ENCODE assay signal across 8 mouse cellular contexts in the genomic region with DNA sequence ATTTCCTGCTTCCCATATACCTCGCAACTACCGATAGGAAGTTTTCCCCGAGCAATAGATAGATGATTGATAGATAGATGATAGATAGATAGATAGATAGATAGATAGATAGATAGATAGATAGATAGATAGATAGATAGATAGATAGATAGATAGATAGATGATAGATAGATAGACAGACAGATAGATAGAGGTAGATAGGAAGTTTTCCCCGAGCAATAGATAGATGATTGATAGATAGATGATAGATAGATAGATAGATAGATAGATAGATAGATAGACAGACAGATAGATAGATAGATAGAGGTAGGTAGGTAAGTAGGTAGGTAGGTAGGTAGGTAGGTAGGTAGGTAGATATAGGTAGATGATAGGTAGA. TPM values are rescaled to one million over a fixed set of nuclear protein-coding genes. Genes with fewer than 3 reads are reported as not detected.
DNase-seq lines count a peak whose midpoint lies in the region; ATAC-seq and TF ChIP-seq lines count a peak whose summit lies in the region.
"Not testable (repeated sequence)": the region's sequence is repeated elsewhere in the genome, so short reads cannot be mapped to it uniquely, and the experiment has no call there.

No protein-coding gene starts in this region.

- peak overlapping the region; percentile 92 to 97 for H3K4me3 ChIP-seq in MEL (ENCODE audit: control insufficient read depth in 1 of 2, insufficient read depth in 1 of 2, low read depth in 2 of 2, low read length in 2 of 2)
- H3K4me3 ChIP-seq in erythroblast, embryonic 14.5 days (replicated peaks) = peak overlapping the region; percentile 86
- peak overlapping the region; percentile 90 for H3K4me3 ChIP-seq in heart, embryonic 12.5 days
- peak overlapping the region; percentile 95 for H3K4me3 ChIP-seq in hindbrain, postnatal 0 days (ENCODE audit: low read length)
- peak overlapping the region; percentile 94 for H3K4me3 ChIP-seq in limb, embryonic 10.5 days
- peak overlapping the region; percentile 88 for H3K4me3 ChIP-seq in liver, postnatal 0 days (ENCODE audit: low read depth, low read length)
- H3K4me3 ChIP-seq in midbrain, embryonic 15.5 days = peak overlapping the region; percentile 92
- H3K4me3 ChIP-seq in stomach, embryonic 15.5 days (replicated peaks) = peak overlapping the region; percentile 87

- H3K79me2 ChIP-seq in MEL (ENCODE audit: control insufficient read depth, insufficient read depth, low read length, poor library complexity) = peaks cover 20% of the 10 kb centered on the region

- TF ChIP-seq EP300 in MEL (IDR thresholded peaks at IDR 0.05; ENCODE audit: low read depth in 1 of 2, low read length in 2 of 2); liver, postnatal 0 days (IDR thresholded peaks at IDR 0.05; ENCODE audit: low read depth): not testable (repeated sequence)

- H3K4me2 ChIP-seq in heart, embryonic 12.5 days = peak overlapping the region; percentile 86
- H3K4me2 ChIP-seq in hindbrain, postnatal 0 days (ENCODE audit: low read depth, low read length) = peak overlapping the region; percentile 89
- peak overlapping the region; percentile 69 for H3K4me2 ChIP-seq in liver, postnatal 0 days (ENCODE audit: low read depth, low read length)
- H3K4me2 ChIP-seq in midbrain, embryonic 15.5 days = peak overlapping the region; percentile 87; the same call in 1 of the 2 replicates
- peak overlapping the region; percentile 51 for H3K4me2 ChIP-seq in stomach, embryonic 15.5 days

- not testable (repeated sequence) for H3K27me3 ChIP-seq in MEL (ENCODE audit: control insufficient read depth in 1 of 2, insufficient read depth in 2 of 2, low read length in 2 of 2); erythroblast, embryonic 14.5 days (ENCODE audit: control insufficient read depth); heart, embryonic 12.5 days (replicated peaks); hindbrain, postnatal 0 days (ENCODE audit: insufficient read depth, low read length); limb, embryonic 10.5 days (ENCODE audit: low read depth, poor library complexity, severe bottlenecking); liver, postnatal 0 days (ENCODE audit: insufficient read depth, low read length); midbrain, embryonic 15.5 days (replicated peaks); stomach, embryonic 15.5 days (replicated peaks)

- ATAC-seq in heart, embryonic 12.5 days (ENCODE audit: insufficient number of reproducible peaks, low FRiP score); hindbrain, postnatal 0 days; liver, postnatal 0 days; stomach, embryonic 15.5 days (ENCODE audit: insufficient read depth, low FRiP score, low read depth): not testable (repeated sequence)
- ATAC-seq in midbrain, embryonic 15.5 days (replicated peaks) = 0 out of 2 replicates have a peak, but pooled peaks have one; percentile 40

- not testable (repeated sequence) for H3K9ac ChIP-seq in MEL (ENCODE audit: control insufficient read depth, low read depth, low read length, poor library complexity, severe bottlenecking); heart, embryonic 12.5 days; midbrain, embryonic 15.5 days; stomach, embryonic 15.5 days
- H3K9ac ChIP-seq in hindbrain, postnatal 0 days (replicated peaks; ENCODE audit: low read length) = peak overlapping the region; percentile 95; the same call in 1 of the 2 replicates
- H3K9ac ChIP-seq in liver, postnatal 0 days (replicated peaks) = peak overlapping the region; percentile 94

- TF ChIP-seq CTCF in MEL (IDR thresholded peaks at IDR 0.05 in 2 of 3, conservative IDR thresholded peaks at IDR 0.05 in 1 of 3; ENCODE audit: control insufficient read depth in 1 of 3, insufficient read depth in 1 of 3, low read depth in 2 of 3, low read length in 3 of 3, poor library complexity in 1 of 3, severe bottlenecking in 1 of 3); hindbrain, postnatal 0 days (IDR thresholded peaks at IDR 0.05; ENCODE audit: low read depth); liver, postnatal 0 days (IDR thresholded peaks at IDR 0.05; ENCODE audit: low read depth): not testable (repeated sequence)

- not testable (repeated sequence) for DNase-seq in MEL (ENCODE audit: low read depth, low spot score); hindbrain, postnatal 0 days (ENCODE audit: low spot score); limb, embryonic 10.5 days (ENCODE audit: low spot score); liver, postnatal 0 days

- H3K27ac ChIP-seq in MEL (ENCODE audit: control insufficient read depth, low read depth, low read length); midbrain, embryonic 15.5 days; stomach, embryonic 15.5 days: not testable (repeated sequence)
- peak overlapping the region; percentile 80 for H3K27ac ChIP-seq in heart, embryonic 12.5 days (ENCODE audit: poor library complexity, severe bottlenecking)
- peak overlapping the region; percentile 82; the same call in 1 of the 2 replicates for H3K27ac ChIP-seq in hindbrain, postnatal 0 days
- peak overlapping the region; percentile 95 for H3K27ac ChIP-seq in limb, embryonic 10.5 days
- peak overlapping the region; percentile 91; the same call in 1 of the 2 replicates for H3K27ac ChIP-seq in liver, postnatal 0 days (ENCODE audit: low read depth)

- H3K9me3 ChIP-seq in MEL (replicated peaks; ENCODE audit: insufficient read depth, low read length); erythroblast, embryonic 14.5 days (ENCODE audit: control insufficient read depth, low read length); heart, embryonic 12.5 days (replicated peaks); hindbrain, postnatal 0 days (ENCODE audit: low read length); limb, embryonic 10.5 days (replicated peaks); liver, postnatal 0 days (ENCODE audit: low read length); midbrain, embryonic 15.5 days; stomach, embryonic 15.5 days: not testable (repeated sequence)

- H3K36me3 ChIP-seq in MEL (ENCODE audit: control insufficient read depth in 1 of 2, insufficient read depth in 2 of 2, low read length in 2 of 2) = peaks cover 0 to 16% of the 10 kb centered on the region in 2 experiments; a peak in 2 of 4 replicates
- H3K36me3 ChIP-seq in erythroblast, embryonic 14.5 days (ENCODE audit: control insufficient read depth) = peaks cover 14% of the 10 kb centered on the region
- H3K36me3 ChIP-seq in heart, embryonic 12.5 days; hindbrain, postnatal 0 days (ENCODE audit: insufficient read depth, low read length); limb, embryonic 10.5 days; liver, postnatal 0 days (replicated peaks; ENCODE audit: insufficient read depth, low read length); midbrain, embryonic 15.5 days (replicated peaks); stomach, embryonic 15.5 days: not testable (repeated sequence)

- 10% methylated on average over 4 of the region's 4 CpGs for WGBS in heart, embryonic 12.5 days
- 23% methylated on average over 4 of the region's 4 CpGs for WGBS in hindbrain, postnatal 0 days
- WGBS in limb, embryonic 10.5 days = 24% methylated on average over 4 of the region's 4 CpGs
- 10% methylated on average over 4 of the region's 4 CpGs for WGBS in liver, postnatal 0 days (ENCODE audit: insufficient replicate concordance)
- WGBS in midbrain, embryonic 15.5 days = 24% methylated on average over 4 of the region's 4 CpGs
- 17% methylated on average over 4 of the region's 4 CpGs for WGBS in stomach, embryonic 15.5 days

- not testable (repeated sequence) for TF ChIP-seq RAD21 in MEL (IDR thresholded peaks at IDR 0.05; ENCODE audit: low read depth, low read length)

- H3K4me1 ChIP-seq in MEL (ENCODE audit: control insufficient read depth in 1 of 2, insufficient read depth in 2 of 2, low read length in 2 of 2); heart, embryonic 12.5 days (replicated peaks); hindbrain, postnatal 0 days (ENCODE audit: insufficient read depth, low read length); limb, embryonic 10.5 days; stomach, embryonic 15.5 days: not testable (repeated sequence)
- H3K4me1 ChIP-seq in erythroblast, embryonic 14.5 days (ENCODE audit: control insufficient read depth) = peaks cover 32% of the 10 kb centered on the region
- H3K4me1 ChIP-seq in liver, postnatal 0 days (ENCODE audit: insufficient read depth) = peaks cover 14% of the 10 kb centered on the region
- H3K4me1 ChIP-seq in midbrain, embryonic 15.5 days = peaks cover 16% of the 10 kb centered on the region

- not testable (repeated sequence) for TF ChIP-seq POLR2A in MEL (IDR thresholded peaks at IDR 0.05; ENCODE audit: control insufficient read depth in 1 of 2, insufficient read depth in 1 of 2, low read depth in 1 of 2, low read length in 2 of 2, poor library complexity in 1 of 2)

TF ChIP-seq in MEL, 35 proteins besides CTCF, POLR2A, EP300 and RAD21:
- peak; percentile 79; the same call in 1 of the 2 replicates for TF ChIP-seq GATA1 (IDR thresholded peaks at IDR 0.05; ENCODE audit: low read depth, low read length)

RNA-seq across cellular contexts. Expression of gene Spopl, which starts 0.2 kb away (rescaled TPM):
- 13.7 and 15.6 TPM in 2 replicates for total RNA-seq in MEL (2012; rRNA removed)
- polyA plus RNA-seq in MEL (2012; ENCODE audit: insufficient read depth in 1 of 2, insufficient read length in 2 of 2, low read depth in 1 of 2, low replicate concordance in 2 of 2, missing spikeins in 1 of 2) = 1 to 10 TPM in 1 of 2 experiments, not detected in 1; 9.8 TPM
- 0.18 and 0.88 TPM in 2 replicates for polyA plus RNA-seq in erythroblast, embryonic 14.5 days (2012)
- polyA plus RNA-seq in heart, embryonic 12.5 days (2016; fragmentation: Nextera tagmentation; extraction: Ambion mirVana) = 10.8 and 11.5 TPM in 2 replicates
- total RNA-seq in hindbrain, postnatal 0 days (2014; rRNA removed) = 18.5 and 19.8 TPM in 2 replicates
- 6.8 and 8.4 TPM in 2 replicates for polyA plus RNA-seq in hindbrain, postnatal 0 days (2015; fragmentation: Nextera tagmentation; extraction: Ambion mirVana)
- 8.7 and 14.2 TPM in 2 replicates for polyA plus RNA-seq in limb, embryonic 10.5 days (2016; fragmentation: Nextera tagmentation; extraction: Ambion mirVana)
- polyA plus RNA-seq in liver, postnatal 0 days (2015; fragmentation: Nextera tagmentation; extraction: Ambion mirVana) = 4.6 and 5.6 TPM in 2 replicates
- 10.7 and 11.7 TPM in 2 replicates for polyA plus RNA-seq in midbrain, embryonic 15.5 days (2015; fragmentation: Nextera tagmentation; extraction: Ambion mirVana)
- polyA plus RNA-seq in stomach, embryonic 15.5 days (2015; fragmentation: Nextera tagmentation; extraction: Ambion mirVana) = 10.9 and 13.5 TPM in 2 replicates
